22 mouse cellular contexts compared by ENCODE assay signal in genomic region chr7:89555170-89555569, GRCm38 (mm10). TPM values are rescaled to one million over a fixed set of nuclear protein-coding genes. Genes with fewer than 3 reads are reported as not detected.
DNase-seq lines count a peak whose midpoint lies in the region; ATAC-seq and TF ChIP-seq lines count a peak whose summit lies in the region.
"Had no signal": no experiment of that assay in that cellular context is flagged by ENCODE, and none has a peak within 500 bp of the region (broad histone marks: within the 10 kb centered on the region; RNA-seq: fewer than 3 reads in every experiment).

No protein-coding gene starts in this region.

- H3K4me1 ChIP-seq in hindbrain, embryonic 10.5 days (replicated peaks) = peaks cover 5% of the 10 kb centered on the region
- H3K4me1 ChIP-seq in hindbrain, embryonic 13.5 days (replicated peaks) = 0 out of 2 replicates have a peak, but pooled peaks cover 5% of the 10 kb centered on the region
- H3K4me1 ChIP-seq in neural tube, embryonic 11.5 days (ENCODE audit: control insufficient read depth, insufficient read depth, low read length) = 0 out of 2 replicates have a peak, but pooled peaks cover 3% of the 10 kb centered on the region
- H3K4me1 ChIP-seq in midbrain, embryonic 11.5 days (ENCODE audit: control insufficient read depth, insufficient read depth, low read length) = peaks cover 2% of the 10 kb centered on the region; the same call in 1 of the 2 replicates
- H3K4me1 ChIP-seq: neural tube, embryonic 15.5 days had no signal

- WGBS in hindbrain, embryonic 10.5 days = 50% methylated on average over 4 of the region's 4 CpGs
- WGBS in hindbrain, embryonic 13.5 days = 36% methylated on average over 4 of the region's 4 CpGs
- WGBS in neural tube, embryonic 11.5 days = 28% methylated on average over 4 of the region's 4 CpGs
- WGBS in midbrain, embryonic 11.5 days = 38% methylated on average over 4 of the region's 4 CpGs

- H3K27ac ChIP-seq in hindbrain, embryonic 10.5 days = no peak overlapping the region
- H3K27ac ChIP-seq in hindbrain, embryonic 13.5 days = no peak overlapping the region
- no peak overlapping the region for H3K27ac ChIP-seq in neural tube, embryonic 11.5 days (ENCODE audit: low read depth, low read length)
- H3K27ac ChIP-seq in midbrain, embryonic 11.5 days (ENCODE audit: low read depth, low read length) = no peak overlapping the region
- H3K27ac ChIP-seq in layer of hippocampus, adult 2 months = no peak overlapping the region
- H3K27ac ChIP-seq: intestine, embryonic 15.5 days; left cerebral cortex, adult 2 months; limb, embryonic 10.5 days; macrophage; neural tube, embryonic 15.5 days had no signal

- H3K4me3 ChIP-seq in hindbrain, embryonic 10.5 days = no peak overlapping the region
- no peak overlapping the region for H3K4me3 ChIP-seq in hindbrain, embryonic 13.5 days
- no peak overlapping the region for H3K4me3 ChIP-seq in neural tube, embryonic 11.5 days (ENCODE audit: low read depth, low read length)
- H3K4me3 ChIP-seq in midbrain, embryonic 11.5 days (ENCODE audit: low read depth, low read length) = no peak overlapping the region
- H3K4me3 ChIP-seq in layer of hippocampus, adult 2 months = no peak overlapping the region
- H3K4me3 ChIP-seq: erythroblast, embryonic 14.5 days; heart, embryonic 12.5 days; intestine, embryonic 15.5 days; left cerebral cortex, adult 2 months; limb, embryonic 10.5 days; neural tube, embryonic 15.5 days had no signal

- no peak for TF ChIP-seq CTCF in layer of hippocampus, adult 2 months (conservative IDR thresholded peaks at IDR 0.05)

- no peak overlapping the region for H3K4me2 ChIP-seq in hindbrain, embryonic 13.5 days
- H3K4me2 ChIP-seq in neural tube, embryonic 11.5 days (ENCODE audit: low read depth) = no peak overlapping the region
- no peak overlapping the region for H3K4me2 ChIP-seq in midbrain, embryonic 11.5 days
- H3K4me2 ChIP-seq: heart, embryonic 12.5 days; intestine, embryonic 15.5 days; liver, embryonic 11.5 days; neural tube, embryonic 15.5 days had no signal

- ATAC-seq in hindbrain, embryonic 13.5 days (ENCODE audit: low FRiP score) = no peak
- ATAC-seq in neural tube, embryonic 11.5 days (ENCODE audit: insufficient read depth, low FRiP score, low TSS enrichment) = peak; percentile 61; the same call in 1 of the 2 replicates
- peak; percentile 70 for ATAC-seq in midbrain, embryonic 11.5 days (ENCODE audit: low FRiP score)
- ATAC-seq: activated CD4-positive, CD25-positive, alpha-beta regulatory T cell, adult 4 months; Patski had no signal

- no peaks in the 10 kb centered on the region for H3K27me3 ChIP-seq in hindbrain, embryonic 10.5 days (ENCODE audit: insufficient read depth, poor library complexity, severe bottlenecking)
- 0 out of 2 replicates have a peak, but pooled peaks cover 3% of the 10 kb centered on the region for H3K27me3 ChIP-seq in hindbrain, embryonic 13.5 days
- H3K27me3 ChIP-seq in neural tube, embryonic 11.5 days (ENCODE audit: control insufficient read depth, insufficient read depth, low read length) = no peaks in the 10 kb centered on the region
- no peaks in the 10 kb centered on the region for H3K27me3 ChIP-seq in midbrain, embryonic 11.5 days (ENCODE audit: control insufficient read depth, insufficient read depth, low read length)
- H3K27me3 ChIP-seq: heart, embryonic 12.5 days; intestine, embryonic 15.5 days; neural tube, embryonic 15.5 days; Patski had no signal

- DNase-seq in hindbrain, embryonic 10.5 days (ENCODE audit: low spot score) = peak; percentile 21
- peak; percentile 19 for DNase-seq in neural tube, embryonic 11.5 days (ENCODE audit: low spot score)
- DNase-seq in neural tube, embryonic 10.5 days (ENCODE audit: extremely low spot score, low spot score) = no peak
- DNase-seq in midbrain, embryonic 11.5 days (ENCODE audit: low spot score, missing footprints) = peak; percentile 85
- peak; percentile 11 for DNase-seq in retina, postnatal 1 day
- no peak for DNase-seq in gastrocnemius, postnatal 4 days (ENCODE audit: low spot score in 2 of 2)
- DNase-seq in layer of hippocampus, adult 2 months (ENCODE audit: low spot score in 2 of 2) = no peak
- DNase-seq: cerebellum, postnatal 10 days; kidney, postnatal 10 days; right cerebral cortex, postnatal 4 days; thymus, postnatal 36 days had no signal

- no peaks in the 10 kb centered on the region for H3K9me3 ChIP-seq in hindbrain, embryonic 10.5 days
- no peaks in the 10 kb centered on the region for H3K9me3 ChIP-seq in hindbrain, embryonic 13.5 days
- H3K9me3 ChIP-seq in neural tube, embryonic 11.5 days (ENCODE audit: control insufficient read depth, low read length) = no peaks in the 10 kb centered on the region
- H3K9me3 ChIP-seq in midbrain, embryonic 11.5 days (ENCODE audit: control insufficient read depth, low read length) = no peaks in the 10 kb centered on the region
- H3K9me3 ChIP-seq: heart, embryonic 12.5 days; intestine, embryonic 15.5 days; limb, embryonic 10.5 days; neural tube, embryonic 15.5 days had no signal

- H3K36me3 ChIP-seq in hindbrain, embryonic 10.5 days = no peaks in the 10 kb centered on the region
- no peaks in the 10 kb centered on the region for H3K36me3 ChIP-seq in hindbrain, embryonic 13.5 days
- no peaks in the 10 kb centered on the region for H3K36me3 ChIP-seq in neural tube, embryonic 11.5 days (ENCODE audit: control insufficient read depth, insufficient read depth, low read length)
- no peaks in the 10 kb centered on the region for H3K36me3 ChIP-seq in midbrain, embryonic 11.5 days (ENCODE audit: control insufficient read depth, insufficient read depth, low read length)
- H3K36me3 ChIP-seq: heart, embryonic 12.5 days; intestine, embryonic 15.5 days; limb, embryonic 10.5 days; neural tube, embryonic 15.5 days had no signal

- no peak overlapping the region for H3K9ac ChIP-seq in hindbrain, embryonic 13.5 days
- H3K9ac ChIP-seq in neural tube, embryonic 11.5 days (ENCODE audit: low read length) = no peak overlapping the region
- no peak overlapping the region for H3K9ac ChIP-seq in midbrain, embryonic 11.5 days (ENCODE audit: low read length)
- H3K9ac ChIP-seq: heart, embryonic 12.5 days; intestine, embryonic 15.5 days; neural tube, embryonic 15.5 days had no signal

RNA-seq across cellular contexts. Expression of gene Prss23, which starts 28.2 kb away (rescaled TPM):
- polyA plus RNA-seq in hindbrain, embryonic 10.5 days (2016; fragmentation: Nextera tagmentation; extraction: Ambion mirVana) = 23.6 and 25.3 TPM in 2 replicates
- 19.5 and 22.1 TPM in 2 replicates for polyA plus RNA-seq in hindbrain, embryonic 13.5 days (2015; fragmentation: Nextera tagmentation; extraction: Ambion mirVana)
- polyA plus RNA-seq in neural tube, embryonic 11.5 days (2014; fragmentation: Nextera tagmentation; extraction: Ambion mirVana) = 22.1 and 23.0 TPM in 2 replicates
- polyA plus RNA-seq in midbrain, embryonic 11.5 days (2014; fragmentation: Nextera tagmentation; extraction: Ambion mirVana) = 34.9 and 36.1 TPM in 2 replicates
- total RNA-seq in gastrocnemius, postnatal 4 days (2021) = 10 to 100 TPM; 34.7 to 35.5 TPM
- total RNA-seq in layer of hippocampus, adult 2 months (2021) = 10 to 100 TPM; 16.7 to 18.1 TPM
- polyA plus RNA-seq: activated CD4-positive, CD25-positive, alpha-beta regulatory T cell, adult 4 months; erythroblast, embryonic 14.5 days; macrophage had no signal

Comparison
In these comparisons a context has a peak if more than half of its experiments do, and no peak if none do; other contexts are left out.
1. DNase-seq: peak in hindbrain, embryonic 10.5 days (single experiment), neural tube, embryonic 11.5 days (single experiment), midbrain, embryonic 11.5 days (single experiment) and retina, postnatal 1 day (single experiment); none in neural tube, embryonic 10.5 days (single experiment), gastrocnemius, postnatal 4 days (0 of 2) and layer of hippocampus, adult 2 months (0 of 2).